ENCODE assay signal across 28 mouse cellular contexts in the genomic region with DNA sequence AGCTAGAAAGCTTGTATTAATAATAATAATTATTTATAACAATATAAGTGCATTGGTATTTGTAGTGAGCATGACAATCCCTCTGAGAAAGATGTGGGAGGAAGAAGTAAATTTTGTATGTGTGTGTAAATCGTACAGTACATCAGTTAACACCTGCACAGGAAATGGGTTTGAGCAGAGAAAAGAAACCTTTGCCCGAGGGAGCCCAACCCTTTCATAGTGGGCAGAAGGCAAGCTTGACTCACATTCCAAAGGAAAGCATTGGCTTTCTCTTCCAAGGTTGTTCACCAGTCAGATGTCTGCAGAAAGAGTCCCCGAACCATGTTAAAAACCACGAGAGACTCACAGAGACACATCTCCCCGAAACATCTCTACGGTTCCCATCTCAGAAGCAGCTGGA. TPM values are rescaled to one million over a fixed set of nuclear protein-coding genes. Genes with fewer than 3 reads are reported as not detected.
"Had no signal": no experiment of that assay in that cellular context is flagged by ENCODE, and none has a peak within 500 bp of the region (broad histone marks: within the 10 kb centered on the region; RNA-seq: fewer than 3 reads in every experiment).

No protein-coding gene starts in this region.

- H3K27me3 ChIP-seq: kidney, embryonic 15.5 days; limb, embryonic 13.5 days; liver, embryonic 15.5 days; lung, embryonic 15.5 days; midbrain, embryonic 13.5 days; neural tube, embryonic 13.5 days had no signal

- DNase-seq: kidney, adult 11 months; kidney, adult 8-10 months; kidney, postnatal 10 days; kidney, postnatal 36 days; liver; lung, adult 18-20 months; lung, postnatal 10 days; lung, postnatal 36 days; retina, postnatal 1 day; right cerebral cortex, postnatal 25 days had no signal

- H3K4me3 ChIP-seq: kidney, embryonic 15.5 days; limb, embryonic 10.5 days; limb, embryonic 13.5 days; liver, embryonic 12.5 days; liver, embryonic 15.5 days; lung, embryonic 15.5 days; midbrain, embryonic 10.5 days; midbrain, embryonic 13.5 days; myocyte; neural tube, embryonic 13.5 days had no signal

- H3K27ac ChIP-seq: kidney, embryonic 15.5 days; limb, embryonic 10.5 days; limb, embryonic 13.5 days; liver, embryonic 12.5 days; liver, embryonic 15.5 days; lung, embryonic 15.5 days; midbrain, embryonic 10.5 days; midbrain, embryonic 13.5 days; neural tube, embryonic 13.5 days; stomach, postnatal 0 days had no signal

- H3K9ac ChIP-seq: kidney, embryonic 15.5 days; limb, embryonic 13.5 days; liver, embryonic 12.5 days; liver, embryonic 15.5 days; lung, embryonic 15.5 days; midbrain, embryonic 13.5 days; neural tube, embryonic 13.5 days had no signal

- ATAC-seq: liver, embryonic 12.5 days; midbrain, embryonic 13.5 days; midbrain, embryonic 16.5 days had no signal

- H3K4me2 ChIP-seq: kidney, embryonic 15.5 days; limb, embryonic 13.5 days; liver, embryonic 12.5 days; liver, embryonic 15.5 days; lung, embryonic 15.5 days; midbrain, embryonic 13.5 days; neural tube, embryonic 13.5 days had no signal

- H3K9me3 ChIP-seq: kidney, embryonic 15.5 days; limb, embryonic 10.5 days; limb, embryonic 13.5 days; liver, embryonic 12.5 days; liver, embryonic 15.5 days; lung, embryonic 15.5 days; megakaryocyte, embryonic 14.5 days; midbrain, embryonic 10.5 days; midbrain, embryonic 13.5 days; neural tube, embryonic 13.5 days had no signal

- H3K36me3 ChIP-seq: kidney, embryonic 15.5 days; limb, embryonic 10.5 days; limb, embryonic 13.5 days; liver, embryonic 12.5 days; liver, embryonic 15.5 days; lung, embryonic 15.5 days; midbrain, embryonic 10.5 days; midbrain, embryonic 13.5 days; neural tube, embryonic 13.5 days had no signal

- H3K4me1 ChIP-seq: liver, embryonic 12.5 days; liver, embryonic 15.5 days had no signal

RNA-seq across cellular contexts. Expression of a gene that starts 18.9 kb away (rescaled TPM):
- total RNA-seq: layer of hippocampus, postnatal 10 days; left cerebral cortex, postnatal 25 days; neutrophil, adult 5-6 weeks had no signal

RNA-seq across cellular contexts. Expression of a gene that starts 37.1 kb away (rescaled TPM):
- total RNA-seq: monocyte, adult 5-6 weeks had no signal
- polyA plus RNA-seq: liver, embryonic 12.5 days; liver, embryonic 15.5 days; midbrain, embryonic 10.5 days; midbrain, embryonic 13.5 days; midbrain, embryonic 16.5 days; stomach, embryonic 14.5 days had no signal
